Mouse (Mus musculus): Measurements from ENCODE around the gene Kirrel3. TPM values are rescaled to one million over a fixed set of nuclear protein-coding genes. Genes with fewer than 3 reads are reported as not detected.

The Kirrel3 gene
- total and polyA plus RNA-seq, 3 experiments: 0.35 to 0.85 (median 0.48) TPM

DNA sequence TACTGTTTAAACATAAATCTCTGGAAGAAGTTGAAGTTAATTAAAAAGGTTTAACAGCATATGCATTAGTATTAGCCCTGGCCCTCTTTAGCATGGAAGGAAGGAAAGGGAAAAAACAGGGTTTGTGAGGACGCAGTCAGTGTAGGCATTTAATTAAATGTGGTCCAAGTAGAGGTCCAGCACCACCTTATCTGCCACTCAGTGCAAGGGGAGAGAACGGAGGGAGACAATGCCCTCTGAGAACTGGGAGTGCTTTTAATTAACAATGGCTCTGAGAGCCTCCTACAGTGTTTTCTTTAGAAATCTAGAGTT lies 339.4 kb downstream of the Kirrel3 start:
- DNase-seq: no peak

DNA sequence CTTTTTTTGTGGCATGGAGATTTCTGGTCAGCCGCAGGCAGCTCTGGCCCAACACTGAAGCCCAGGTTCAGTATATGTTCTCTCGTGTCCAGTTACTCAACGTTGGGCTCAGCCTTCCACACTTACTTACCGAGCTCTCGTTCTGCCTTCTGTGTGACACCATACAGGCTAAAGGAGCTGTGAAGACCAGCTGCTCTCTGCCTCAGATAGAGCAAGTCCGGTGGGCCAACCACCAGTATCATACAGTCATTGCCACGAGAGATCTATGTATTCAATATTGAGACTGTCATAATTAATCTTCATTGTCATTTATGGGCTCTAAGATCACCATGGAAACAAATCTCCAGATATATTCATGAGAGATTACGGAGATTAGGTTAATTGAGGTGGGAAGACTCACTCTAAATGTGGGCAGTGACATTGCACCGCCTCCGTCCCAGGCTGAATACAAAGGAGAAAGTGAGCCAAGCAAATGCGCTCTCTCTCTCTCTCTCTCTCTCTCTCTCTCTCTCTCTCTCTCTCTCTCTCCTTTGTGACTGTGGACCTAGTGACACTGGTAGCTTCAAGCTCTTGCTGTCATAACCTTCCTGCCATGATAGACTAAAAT lies 339.8 kb downstream of the Kirrel3 start:
- DNase-seq: no peak

DNA sequence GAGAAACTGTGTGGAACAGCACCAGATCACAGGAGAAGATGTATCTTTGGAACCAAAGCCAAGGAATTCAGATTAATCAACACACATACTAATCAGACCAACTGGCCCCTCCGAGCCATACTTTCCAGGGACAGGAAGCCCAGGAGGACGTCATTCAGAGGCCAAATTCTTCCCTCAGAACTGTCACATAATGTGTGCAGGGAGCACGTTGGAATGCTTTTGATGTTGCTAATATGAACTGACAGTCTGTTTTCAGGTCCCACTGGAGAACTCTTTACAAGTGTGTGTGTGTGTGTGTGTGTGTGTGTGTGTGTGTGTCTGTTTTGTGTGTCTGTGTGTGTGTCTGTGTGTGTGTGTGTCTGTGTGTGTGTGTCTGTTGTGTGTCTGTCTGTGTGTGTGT lies 345.0 kb downstream of the Kirrel3 start:
- no peak for DNase-seq

DNA sequence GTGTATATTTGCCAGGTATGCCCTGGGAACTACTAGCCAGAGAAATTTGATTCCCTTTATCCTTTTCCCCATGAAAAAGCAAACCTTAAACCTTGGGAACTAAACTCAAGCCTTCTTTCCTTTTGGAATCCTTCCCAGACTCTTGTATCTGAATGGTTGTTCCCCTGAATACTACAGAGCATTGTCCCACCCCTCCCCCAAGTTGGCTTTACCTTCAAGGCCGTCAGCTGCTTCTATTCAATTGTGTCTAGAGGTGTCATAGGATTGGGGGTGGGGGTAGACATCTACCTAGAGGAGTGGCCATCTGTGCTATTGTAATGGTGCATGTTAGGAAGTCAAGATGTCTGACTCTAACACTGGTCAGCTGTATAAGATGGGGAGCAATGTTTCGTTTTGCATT lies 351.1 kb downstream of the Kirrel3 start:
- DNase-seq: no peak

DNA sequence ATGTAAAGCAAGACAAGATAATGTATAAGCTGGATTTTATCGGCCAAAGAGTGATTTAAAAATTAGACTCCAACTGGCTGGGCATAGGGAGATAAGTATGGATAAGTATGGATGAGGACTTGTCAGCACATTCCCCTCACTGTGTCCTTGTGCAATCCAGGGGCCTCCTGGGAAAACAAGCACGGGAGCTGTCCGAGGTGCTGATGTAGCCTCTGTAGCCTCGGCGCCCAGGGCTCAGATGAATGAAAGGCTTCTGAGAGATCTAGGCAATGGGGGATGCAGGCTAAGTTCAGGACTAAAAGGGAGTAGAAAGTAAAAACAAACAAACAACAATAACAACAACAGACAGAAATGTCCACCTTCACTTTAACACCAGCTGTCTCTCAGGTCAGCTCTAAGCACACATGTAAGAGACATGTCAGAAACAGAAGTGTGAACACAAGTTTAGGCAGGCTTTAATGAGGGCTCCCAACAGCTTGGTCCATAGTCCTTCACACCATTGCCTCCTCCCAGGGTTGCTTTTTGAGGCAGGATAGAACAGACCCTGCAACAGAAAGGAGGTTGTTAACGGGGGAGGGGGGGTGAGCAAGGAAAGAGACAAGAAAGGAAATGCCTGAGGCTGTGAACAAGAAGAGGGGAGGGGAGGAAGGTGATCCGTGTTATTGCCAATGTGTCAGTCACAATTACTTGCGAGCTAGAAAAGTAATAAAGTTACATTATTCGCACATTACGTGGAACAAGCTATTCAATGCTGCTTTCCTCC lies 352.2 kb downstream of the Kirrel3 start:
- DNase-seq: peak; percentile 15

DNA sequence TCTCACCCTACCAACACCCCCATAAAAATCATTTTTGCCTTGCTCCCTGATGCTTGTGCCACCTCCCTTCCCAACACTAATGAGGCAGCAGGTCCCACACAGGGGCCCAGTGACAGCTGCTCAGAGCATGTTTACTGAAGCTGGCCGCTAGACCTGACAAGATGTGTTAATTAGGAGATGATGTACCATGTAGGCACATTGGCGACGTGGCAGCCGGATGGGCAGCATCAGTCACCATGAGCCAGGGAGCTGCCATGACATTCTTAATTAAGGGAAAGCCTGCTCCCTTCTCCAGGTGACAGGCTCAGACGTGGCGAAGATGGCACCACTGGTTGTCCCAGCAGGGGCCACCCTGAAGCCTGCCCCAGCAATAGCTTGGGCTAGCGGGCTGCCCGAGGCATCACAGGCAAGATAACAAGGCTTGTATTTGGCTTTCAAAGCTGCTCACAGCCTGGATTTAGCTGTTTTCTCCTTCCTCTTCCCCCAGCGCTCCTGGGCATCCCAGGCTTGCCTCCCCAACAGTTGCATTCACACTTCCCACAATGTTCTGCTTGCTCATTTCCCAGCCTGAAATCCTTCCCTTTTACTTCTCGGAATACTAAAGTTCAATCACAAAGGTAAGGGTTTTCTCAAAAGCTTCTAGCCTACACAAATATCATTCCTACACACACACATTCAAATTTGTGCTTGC lies 357.7 kb downstream of the Kirrel3 start:
- no peak for DNase-seq

DNA sequence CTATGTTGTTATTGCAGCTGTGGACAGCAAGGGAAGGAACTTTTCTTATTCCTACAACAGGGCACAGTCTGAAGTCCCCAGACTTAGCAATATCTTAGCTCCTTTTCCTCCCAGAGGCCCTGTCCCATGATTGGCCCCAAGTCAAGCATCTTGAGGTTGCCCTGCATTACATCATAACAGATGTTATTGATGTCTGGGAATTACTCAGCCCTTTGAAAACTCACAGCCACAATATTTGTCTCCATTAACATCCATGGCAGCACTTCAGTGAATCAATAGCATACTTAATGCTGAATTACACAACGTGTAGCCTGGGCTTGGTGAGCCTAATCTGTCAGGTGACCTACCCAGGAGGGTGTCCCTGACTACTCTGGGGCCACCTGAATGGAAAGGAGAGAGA lies 360.7 kb downstream of the Kirrel3 start:
- no peak for DNase-seq

DNA sequence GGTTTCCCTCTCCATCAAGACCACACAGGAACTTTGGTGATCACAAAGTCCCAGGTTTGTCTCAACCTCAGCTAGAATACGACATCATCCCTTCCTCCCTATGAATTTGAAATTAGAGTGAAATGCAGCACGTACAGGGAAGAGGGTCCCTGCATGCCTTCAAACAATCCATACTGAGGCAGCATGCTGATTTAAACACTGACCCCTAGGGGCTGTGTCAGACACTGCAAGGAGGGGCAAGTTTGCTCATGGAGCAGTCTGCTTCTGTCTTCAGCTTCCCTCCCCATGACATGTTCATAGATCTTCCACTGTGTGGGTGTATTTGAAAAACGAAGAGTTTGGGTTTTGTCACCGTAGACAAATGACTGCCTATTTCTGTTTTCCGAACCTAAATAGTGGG lies 362.0 kb downstream of the Kirrel3 start:
- no peak for DNase-seq

DNA sequence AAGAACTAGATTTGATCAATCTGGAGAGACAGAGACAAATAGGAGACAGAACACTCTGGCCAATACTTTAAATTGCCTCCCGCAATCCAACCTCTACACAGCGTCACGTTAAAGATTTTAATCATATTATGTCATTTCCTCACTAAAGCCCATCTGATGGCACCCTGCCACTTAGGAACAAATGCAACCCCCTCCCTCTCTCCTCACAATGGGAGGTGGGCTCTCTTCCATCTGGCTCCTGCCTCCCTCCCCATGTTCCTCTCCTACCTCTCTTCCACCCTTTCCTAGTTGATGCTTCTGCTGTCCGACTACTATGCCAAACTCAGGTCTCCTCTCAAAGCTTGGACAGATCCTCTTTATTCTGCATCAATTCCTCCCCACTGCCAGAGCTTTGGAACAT lies 365.4 kb downstream of the Kirrel3 start:
- DNase-seq: no peak

DNA sequence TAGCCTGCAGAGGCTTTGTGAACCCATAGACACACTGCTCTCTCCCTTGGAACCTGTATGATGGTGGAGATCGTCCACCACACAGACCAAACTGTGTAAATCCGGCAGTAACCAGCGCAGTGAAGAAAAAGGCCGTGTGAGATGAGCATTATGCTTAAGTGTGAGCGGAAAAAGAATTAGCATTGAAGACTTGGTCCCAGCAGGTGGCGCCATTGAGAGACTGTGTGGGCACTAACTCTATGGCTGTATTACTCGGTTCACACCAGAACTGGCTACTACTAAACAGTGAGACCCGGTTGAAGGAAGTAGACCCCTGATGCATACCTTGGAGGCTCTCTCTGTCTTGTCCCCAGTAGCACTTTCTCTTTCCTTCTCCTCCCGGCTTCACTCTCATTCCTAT lies 371.9 kb downstream of the Kirrel3 start:
- no peak for DNase-seq

DNA sequence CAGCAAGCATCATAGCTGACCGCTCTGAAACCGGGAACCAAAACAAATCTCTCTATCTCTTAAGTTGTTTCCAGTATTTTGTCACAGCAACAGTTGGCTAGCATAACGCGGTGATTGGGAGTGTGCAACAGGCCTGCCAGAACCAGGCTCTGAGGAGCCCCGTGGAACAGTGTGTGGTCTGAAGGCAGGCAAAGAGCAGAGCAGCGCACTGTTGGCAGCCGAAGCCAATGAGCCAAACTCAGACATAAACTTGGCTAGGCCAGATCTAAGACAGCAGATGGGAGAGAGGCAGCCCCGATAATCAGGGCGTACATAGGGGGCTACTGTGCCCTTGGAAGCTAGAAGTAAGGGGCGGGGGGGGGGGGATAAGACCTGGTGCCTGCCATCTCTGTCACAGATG lies 372.4 kb downstream of the Kirrel3 start:
- no peak for DNase-seq

DNA sequence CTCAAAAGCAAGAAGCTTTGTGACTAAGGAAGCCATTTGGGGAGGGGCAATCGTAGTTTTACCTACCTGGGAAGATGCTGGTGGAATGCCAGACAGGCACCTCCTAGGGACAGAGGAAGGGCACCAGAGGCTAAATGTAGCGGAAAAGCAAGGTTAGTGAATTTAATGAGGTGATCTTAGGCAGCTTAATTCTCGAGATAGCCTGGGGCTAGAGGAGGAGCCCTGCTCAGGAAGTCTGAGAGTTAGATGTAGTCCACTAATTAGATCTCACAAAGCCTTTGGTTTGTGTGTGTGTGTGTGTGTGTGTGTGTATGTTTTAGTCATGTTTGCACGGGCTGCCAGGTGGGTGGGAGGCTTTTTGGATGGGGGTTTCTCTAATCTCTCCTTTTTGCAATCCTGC lies 375.2 kb downstream of the Kirrel3 start:
- no peak for DNase-seq

DNA sequence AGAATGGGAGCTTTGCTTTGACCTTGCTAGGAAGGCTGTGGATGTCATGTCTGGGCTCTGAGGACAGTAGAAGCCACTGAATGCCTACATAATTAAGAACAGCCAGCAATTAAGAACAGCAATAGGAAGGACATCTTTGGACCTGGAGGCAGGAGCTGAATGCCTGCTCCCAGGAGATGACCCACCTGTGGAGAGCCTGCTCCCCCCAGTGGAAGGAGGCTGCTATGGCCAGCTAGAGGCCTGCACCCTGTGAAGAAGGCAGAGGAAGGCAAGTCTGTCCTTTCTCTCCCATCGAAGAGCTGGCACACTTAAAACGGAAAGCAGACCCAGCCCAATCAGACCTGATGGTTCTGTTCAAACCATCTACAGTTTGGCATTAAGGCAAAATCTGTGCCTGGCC lies 376.1 kb downstream of the Kirrel3 start:
- peak; percentile 17 for DNase-seq

DNA sequence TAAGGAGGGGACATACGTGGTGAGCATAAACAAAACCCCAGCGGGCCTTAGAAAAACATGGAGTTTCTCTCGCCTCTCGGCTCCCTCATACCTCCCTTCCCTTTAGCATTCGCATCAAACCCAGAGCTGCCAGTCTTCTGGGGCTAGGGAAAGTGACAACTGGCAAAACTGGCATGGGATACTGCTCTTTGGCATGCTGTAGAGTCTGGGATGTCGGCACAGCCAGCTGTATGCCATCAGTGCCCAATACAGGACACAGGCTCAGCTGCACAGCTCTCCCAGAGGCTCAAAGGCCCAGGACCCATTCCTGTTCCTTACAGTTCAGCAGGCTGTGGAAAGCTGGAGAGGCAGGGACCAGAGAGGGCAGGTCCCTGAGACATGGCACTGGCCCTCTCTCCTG lies 379.9 kb downstream of the Kirrel3 start:
- no peak for DNase-seq

DNA sequence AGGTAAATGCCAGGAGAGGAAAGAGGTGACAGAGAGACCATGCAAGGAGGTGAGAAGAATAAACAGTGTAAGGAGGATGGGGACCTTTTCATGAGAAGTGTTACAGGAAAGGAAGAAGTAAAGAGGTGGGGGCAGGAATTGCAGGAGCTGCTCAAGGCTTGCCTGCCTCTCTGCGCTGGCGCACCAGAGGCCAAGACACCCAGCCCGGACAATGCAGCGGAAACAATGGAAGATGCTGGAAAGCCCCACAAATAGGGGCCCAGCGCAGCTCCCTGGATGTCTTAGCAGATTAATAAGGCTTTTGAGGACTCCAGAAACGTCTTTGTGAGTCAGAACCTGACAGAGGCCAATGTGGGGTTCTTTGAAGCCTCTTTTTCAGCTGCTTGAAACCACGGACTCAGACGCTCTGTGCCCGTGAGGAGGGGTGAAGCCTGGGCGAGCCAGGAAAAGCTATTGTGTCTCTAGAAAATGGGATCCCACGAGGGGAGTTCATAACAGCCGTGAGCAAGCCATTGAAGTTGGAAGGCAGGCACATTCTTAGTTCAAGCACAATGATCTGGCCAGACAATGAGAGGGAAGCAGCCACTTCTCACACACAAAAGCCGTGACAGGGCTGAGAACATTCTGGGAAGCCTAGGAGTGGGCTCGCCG lies 385.7 kb downstream of the Kirrel3 start:
- no peak for DNase-seq

DNA sequence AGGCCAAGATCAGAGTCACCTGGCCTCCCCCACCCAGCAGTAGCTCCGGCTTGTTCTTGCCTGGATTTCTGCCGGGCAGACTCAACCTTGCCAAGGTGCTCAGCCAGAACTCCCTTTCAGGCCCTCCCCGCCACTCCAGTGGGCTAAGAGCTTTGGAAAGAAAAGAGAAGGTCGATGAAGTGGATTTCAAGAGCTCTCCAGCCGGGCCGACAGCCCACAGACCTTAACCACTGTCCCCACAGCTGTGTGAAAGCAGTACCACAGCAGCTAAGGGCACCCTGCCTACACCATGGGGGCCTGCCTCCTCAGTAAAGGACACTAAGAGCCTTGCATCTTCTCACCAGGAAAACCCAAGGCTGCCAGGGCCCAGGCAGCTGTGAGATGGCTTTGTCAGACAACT lies 389.5 kb downstream of the Kirrel3 start:
- DNase-seq: no peak

DNA sequence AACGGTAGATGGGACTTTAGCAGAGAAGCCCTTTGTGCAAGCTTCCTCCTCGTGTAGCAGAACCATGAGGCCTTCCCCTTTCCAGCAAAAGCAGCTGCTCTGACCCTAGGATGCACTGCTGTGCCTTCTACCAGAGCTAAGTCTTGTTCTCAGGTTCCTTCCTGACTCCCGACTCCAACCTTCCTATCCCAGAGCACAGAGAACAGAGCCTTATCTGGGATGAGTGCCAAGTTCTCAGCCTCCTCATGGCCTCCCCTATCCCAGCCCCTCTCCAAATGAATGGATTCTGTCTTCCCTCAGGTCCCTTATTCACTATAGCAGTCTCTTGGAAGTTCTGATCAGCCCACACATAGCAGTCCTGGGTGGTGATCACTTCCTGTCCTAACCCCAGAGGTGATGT lies 391.5 kb downstream of the Kirrel3 start:
- DNase-seq: no peak

DNA sequence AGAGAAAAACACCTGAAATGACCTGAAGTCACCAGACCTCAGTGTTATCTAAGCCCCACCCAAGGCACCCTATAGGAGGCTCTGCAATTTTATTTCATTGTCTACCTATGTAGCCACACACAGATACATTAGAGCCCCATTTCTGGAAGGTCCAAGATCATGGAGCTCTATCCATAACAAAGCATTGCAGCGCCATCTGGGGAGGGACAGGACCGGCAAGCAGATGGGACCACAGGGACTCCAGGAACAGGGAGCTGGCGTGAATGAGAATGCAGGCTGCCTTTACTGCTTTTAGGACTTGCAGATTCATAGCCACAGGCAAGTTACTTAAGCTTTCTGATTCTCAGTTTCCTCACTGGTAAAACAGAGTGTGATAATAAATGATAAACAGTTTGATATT lies 392.1 kb downstream of the Kirrel3 start:
- no peak for DNase-seq

DNA sequence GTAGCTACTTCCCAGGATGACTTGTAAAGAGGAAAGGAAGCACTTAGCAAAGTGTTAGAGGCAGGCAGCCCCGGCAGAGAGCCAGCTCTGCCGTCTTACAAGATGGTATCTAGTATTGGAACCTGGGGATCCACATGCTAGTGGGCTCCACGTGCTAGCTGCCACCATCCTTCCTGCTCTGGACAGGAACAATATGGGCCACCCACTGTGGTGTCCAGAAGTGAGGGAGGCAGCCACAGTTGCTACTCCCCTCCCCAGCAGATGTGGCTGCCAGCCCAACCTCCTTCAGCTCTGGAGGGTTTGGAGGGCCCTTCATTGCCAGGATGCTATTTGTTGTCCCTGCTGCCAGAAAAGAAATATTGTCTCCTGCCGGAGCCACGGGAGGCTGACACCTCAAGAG lies 396.1 kb downstream of the Kirrel3 start:
- no peak for DNase-seq

DNA sequence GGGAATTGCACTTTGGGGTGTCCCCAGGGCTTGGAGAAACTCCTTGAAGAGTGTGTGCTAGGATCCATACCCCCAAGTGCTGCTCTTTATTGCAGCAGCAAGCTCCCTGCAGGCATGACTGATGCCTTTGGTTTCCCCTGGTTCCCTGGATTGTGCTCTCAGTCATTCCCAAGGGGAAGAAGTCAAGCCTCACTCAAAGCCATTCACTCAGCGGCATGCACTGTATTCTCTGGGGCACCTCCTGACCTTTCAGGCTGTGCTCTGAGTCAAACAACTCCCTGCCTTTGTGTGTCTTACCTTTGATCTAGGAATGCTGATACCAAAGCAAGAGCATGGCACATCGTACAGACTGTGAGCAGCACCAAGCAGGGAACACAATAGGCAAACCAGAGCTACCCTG lies 396.5 kb downstream of the Kirrel3 start:
- no peak for DNase-seq

DNA sequence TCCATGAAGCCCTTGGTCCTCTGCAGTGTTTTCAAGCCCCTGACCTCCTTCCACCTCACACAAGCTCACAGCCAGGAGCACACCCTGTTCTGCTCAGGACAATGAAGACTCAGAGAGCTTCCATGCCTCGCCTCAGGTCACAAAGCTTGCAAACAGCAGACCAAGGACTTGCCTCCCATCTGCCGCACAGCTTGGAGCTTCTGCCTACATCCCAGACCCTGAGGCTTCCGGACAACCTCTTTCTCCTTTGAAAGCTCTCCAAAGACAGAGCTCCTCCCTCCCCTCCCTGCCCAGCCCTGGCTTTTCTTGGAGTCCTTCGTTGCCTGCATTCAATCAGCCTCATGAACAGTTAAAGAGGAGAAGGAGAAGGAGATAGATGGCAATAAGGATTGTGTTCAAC lies 397.4 kb downstream of the Kirrel3 start:
- no peak for DNase-seq

DNA sequence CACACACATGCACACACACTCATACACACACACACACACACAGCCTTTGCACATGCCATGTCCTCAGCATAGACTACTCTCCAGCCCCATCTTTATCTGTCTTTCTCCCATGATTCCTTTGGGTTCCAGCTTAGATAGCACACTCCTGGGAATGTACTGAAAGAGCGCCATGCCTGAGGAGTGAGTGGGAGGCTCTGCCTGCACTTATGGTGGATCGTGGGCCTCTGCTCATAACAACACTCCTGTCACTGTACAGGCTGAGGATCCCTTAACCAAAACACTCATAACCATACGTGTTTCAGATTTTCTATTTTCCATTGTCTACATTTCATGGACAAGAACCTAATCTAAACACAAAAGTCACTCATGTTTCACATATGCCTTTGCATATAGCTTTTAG lies 398.6 kb downstream of the Kirrel3 start:
- DNase-seq: no peak

DNA sequence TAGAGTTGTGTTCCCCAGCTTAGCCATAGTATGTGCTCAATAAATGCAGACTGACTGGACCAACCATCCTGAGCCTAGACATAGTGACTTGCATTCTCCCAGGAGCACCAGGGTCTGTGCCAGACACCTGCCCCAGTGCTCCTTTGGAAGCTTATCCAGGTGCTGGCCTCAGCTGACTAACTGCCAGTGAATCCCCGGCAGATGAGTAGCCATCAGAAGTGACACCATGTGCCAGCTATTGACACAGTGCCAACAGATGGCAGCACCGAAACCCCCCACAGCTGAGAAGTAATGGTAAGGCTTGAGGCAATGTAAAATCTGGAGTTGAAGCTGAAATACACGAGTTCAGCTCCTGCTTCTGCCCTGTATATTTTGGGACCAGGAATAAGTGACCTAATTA lies 399.2 kb downstream of the Kirrel3 start:
- no peak for DNase-seq
